Mouse (Mus musculus) megakaryocyte, adult 5-6 weeks (primary cell): ENCODE results near the gene Abl2. TPM values are rescaled to one million over a fixed set of nuclear protein-coding genes. Genes with fewer than 3 reads are reported as not detected.

Source experiments
- ATAC-seq: 2 replicates; pipeline ENCODE4 v1.8.0; 2016; ENCODE audit warnings: mild to moderate bottlenecking, inconsistent platforms; ENCODE audit not compliant: poor library complexity, severe bottlenecking
- total RNA-seq, 2 experiments: library from RNA; stranded (forward) in 1 of 2; stranded (reverse) in 1 of 2; fragments of 153-499, 151-499 nt in 1 of 2; fragments of 221-1000, 200-1000 nt in 1 of 2; gene quantifications; 2 replicates each; pipeline versions ENCODE4 v1.2.3 to v1.2.4; 2015 to 2017

The Abl2 gene
- total RNA-seq, 2 experiments from 2014 or later, result 4.2 to 8.0 TPM

DNA sequence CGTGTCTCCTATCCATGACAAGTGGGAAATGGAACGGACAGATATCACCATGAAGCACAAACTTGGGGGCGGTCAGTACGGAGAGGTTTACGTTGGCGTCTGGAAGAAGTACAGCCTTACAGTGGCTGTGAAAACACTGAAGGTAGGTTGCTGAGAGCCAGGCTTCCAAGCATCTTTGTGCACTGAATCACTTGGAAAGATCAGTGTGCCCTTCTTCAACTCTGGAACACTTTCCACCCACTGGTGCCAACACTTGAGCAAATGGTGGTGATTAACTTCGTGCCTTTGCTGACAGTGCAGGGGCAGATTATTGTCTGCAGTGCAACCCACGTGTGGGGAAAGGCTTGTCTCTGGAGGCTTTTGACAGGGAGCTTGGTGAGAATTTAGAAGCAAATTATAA is 71.4 kb downstream of the Abl2 start:
- no peak for ATAC-seq

DNA sequence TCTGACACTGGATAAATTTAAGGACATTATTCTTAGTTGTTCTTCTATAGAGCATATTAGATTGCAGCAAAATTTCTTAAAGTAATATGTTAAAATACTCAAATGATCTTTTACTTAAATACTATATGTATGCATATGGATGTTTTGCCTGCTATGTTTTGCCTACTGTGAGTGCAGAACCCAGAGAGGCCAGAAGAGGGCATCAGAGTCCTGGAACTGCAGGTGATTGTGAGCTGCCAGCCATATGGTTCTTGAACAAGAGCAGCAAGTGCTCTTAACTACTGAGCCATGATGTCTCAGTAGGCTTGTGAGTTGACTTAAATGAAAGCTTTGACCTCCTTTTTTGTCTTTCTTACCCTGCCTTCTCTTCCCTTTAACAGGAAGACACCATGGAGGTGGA is 72.4 kb downstream of the Abl2 start:
- ATAC-seq, result peak; percentile 54

DNA sequence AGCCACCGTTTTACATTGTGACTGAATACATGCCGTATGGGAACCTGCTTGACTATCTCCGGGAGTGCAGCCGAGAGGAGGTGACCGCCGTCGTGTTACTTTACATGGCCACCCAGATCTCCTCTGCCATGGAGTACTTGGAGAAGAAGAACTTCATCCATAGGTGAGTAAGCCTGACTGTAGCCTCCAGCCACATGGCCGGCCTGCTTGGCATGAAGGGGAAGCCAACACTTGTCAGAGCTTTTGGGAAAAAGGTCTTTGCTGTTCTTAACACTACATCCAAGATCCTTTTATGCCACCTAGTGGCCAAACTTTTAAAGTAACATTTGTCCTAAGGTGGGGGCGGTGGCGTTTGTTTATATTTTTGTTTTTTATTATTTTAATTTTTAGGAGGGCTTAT is 74.5 kb downstream of the Abl2 start:
- ATAC-seq, result peak; percentile 66

DNA sequence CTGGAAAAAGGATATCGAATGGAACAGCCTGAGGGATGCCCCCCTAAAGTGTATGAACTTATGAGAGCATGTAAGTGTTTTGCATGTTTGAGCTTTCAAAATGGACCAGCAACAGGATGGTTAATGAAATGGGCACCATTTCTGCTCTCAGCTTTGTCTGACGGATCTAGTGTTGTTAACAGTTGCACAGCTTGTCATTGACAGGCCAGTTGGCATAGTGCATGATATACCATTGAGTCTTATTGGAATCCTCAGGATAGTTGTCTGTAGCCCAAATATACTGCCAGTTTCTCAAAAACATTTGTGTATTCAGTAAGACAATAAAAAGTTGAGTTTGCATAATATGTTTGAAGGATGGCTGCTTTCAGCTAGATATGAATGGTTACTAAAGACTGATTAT is 76.6 kb downstream of the Abl2 start:
- ATAC-seq, result no peak

DNA sequence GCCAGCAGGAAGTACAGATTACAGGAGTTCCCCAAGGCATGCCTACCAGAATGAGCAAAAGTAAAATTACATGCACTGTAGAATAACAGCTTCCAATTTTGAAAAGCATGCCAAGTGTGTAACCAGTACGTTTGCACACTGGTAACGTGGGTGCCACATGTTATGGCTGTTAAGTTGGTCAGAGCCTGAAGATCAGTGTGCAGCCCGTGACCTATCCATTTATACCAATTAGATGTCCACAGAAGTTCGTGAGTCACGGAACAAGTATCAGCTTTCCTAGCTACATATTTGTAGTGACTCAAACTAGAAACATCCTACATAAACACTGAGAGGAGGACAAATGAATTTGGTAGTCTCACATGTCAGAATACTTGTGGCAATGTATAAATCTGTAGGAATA is 80.9 kb downstream of the Abl2 start:
- no peak for ATAC-seq

DNA sequence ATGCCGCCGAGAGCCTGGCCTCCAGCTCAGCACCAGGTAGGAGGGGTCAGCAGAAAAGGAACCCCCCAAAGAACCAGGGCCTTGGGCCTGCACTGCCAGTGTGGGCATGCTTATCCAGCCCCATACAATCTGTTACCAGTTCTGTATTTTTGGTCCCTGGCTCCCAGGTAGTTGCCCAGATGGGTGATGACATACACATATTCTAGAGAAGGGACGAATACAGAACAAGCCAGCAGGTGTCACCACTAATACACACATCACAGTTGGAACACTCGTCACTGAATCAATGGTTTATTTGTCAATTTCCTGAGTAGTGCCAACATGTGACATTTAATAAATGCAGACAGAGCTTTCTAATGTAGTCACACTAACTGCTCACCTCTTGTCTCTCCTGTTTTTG is 82.0 kb downstream of the Abl2 start:
- peak; percentile 61 for ATAC-seq

DNA sequence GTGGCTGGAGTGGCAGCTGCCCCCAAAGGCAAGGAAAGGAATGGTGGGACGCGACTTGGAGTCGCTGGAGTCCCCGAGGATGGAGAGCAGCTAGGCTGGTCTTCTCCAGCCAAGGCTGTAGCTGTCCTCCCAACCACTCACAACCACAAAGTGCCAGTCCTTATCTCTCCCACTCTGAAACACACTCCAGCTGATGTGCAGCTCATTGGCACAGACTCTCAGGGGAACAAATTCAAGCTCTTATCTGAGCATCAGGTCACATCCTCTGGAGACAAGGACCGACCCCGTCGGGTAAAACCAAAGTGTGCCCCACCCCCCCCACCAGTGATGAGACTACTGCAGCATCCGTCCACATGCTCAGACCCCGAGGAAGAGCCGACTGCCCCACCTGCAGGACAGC is 83.2 kb downstream of the Abl2 start:
- ATAC-seq, result no peak

DNA sequence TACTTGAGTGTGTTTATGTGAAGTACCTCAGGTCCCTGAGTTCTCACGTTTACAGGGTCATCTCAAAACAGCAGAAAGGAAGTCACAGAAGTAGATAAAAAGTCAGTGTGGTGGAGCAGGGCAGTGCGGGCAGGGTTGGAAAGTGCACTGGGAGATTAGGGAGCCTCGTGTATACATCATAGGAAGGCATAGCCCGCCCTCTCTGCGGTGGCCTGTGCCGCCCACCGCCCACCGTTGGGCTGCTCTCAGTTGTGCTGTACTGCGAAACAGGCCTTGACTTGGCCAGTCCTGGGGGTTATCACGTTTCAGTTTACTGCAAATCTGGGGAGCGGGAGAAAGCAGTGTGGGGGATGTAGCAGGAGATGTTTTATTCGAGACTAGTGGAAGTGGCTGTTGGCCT is 84.2 kb downstream of the Abl2 start:
- ATAC-seq, result no peak

DNA sequence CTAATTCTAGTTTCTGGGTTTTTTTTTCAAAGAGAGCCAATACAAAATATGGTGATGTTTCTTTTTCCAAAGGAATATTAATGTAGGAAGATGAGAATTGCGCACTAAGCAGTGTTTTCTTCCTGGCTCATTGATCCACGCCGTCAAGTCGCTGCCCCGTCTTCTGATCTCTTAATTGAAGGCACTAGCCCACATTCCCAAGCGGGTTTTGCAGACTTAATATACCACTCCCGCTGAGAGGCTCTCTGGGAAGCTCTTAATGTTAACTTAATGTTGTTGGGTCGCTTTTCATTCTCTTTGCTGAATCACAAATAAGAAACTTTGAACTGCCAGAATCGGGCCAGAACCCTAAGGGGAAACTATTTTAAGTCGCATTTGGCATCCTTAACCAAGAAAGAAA is 85.5 kb downstream of the Abl2 start:
- no peak for ATAC-seq

DNA sequence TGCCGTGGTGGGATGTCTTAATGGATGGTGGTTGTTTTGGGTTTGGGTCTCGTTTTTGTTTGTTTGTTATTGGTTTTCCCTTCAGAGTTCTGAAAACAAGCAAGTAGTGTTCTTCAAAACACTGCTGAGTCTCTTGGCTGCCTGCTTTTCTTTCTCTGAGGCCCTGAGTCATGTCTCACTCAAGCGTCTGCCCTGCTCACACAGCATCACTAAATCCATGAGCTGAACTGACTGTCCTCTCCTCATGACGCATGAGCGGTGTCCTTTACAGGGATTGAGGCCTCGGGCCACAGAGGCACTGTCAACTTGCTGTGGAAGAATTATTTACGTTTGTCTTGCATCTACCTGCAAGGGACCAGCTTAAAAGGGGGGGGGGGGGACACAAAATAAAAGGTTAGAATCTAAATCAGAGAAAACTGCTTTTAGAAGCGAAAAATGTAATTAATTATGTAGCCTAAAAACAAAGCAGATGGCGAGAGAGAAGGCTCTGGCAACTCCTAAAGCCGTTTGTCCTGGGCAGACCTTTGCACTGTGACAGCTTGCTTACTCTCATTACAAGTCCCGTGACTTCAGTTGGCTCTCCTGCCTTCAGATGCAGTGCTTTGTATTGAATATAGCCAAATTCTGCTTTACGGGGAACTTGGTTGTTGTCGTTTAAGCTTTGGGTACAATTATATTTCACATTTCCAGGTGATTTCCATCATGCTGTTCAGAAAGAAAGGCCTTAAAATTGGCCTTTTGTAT is 86.4 kb downstream of the Abl2 start:
- ATAC-seq, result no peak

DNA sequence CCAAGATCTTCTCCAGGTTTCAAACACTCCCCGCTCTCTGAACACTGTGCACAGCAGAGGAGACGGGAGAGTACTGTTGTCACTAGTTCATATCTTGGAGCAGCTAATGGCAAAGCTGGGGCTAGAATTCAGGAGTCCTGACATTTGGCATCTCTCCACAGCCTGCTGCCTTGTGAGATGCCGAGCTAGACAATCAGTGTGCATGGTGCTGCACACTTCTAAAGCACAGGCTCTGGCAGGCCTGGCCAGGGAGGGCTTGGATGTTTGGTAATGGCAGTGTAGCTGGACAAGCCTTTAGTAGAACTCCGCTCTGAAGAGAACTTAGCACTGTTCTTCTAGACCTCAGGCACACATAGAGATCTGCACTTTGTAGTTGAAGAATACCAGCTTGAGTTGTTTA is 87.4 kb downstream of the Abl2 start:
- no peak for ATAC-seq

DNA sequence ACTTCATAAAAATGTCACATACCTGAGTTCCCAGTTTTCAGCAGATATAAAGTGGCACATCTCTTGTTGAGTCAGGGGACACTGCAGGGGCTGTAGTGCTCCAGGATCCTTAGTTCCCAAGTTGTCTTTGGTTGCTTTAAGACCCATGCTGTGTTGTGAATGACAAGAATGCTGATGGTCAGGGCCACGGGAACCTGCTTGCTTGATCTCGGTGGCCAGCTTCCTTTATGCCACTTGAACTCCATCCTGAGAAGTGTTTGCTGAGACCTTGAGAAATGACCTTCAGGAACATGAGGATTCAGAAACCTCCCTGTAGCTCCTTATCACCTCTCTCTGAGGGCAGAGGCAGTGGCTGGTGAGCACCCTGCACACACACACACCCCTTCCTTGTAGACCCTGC is 90.1 kb downstream of the Abl2 start:
- ATAC-seq, result no peak

DNA sequence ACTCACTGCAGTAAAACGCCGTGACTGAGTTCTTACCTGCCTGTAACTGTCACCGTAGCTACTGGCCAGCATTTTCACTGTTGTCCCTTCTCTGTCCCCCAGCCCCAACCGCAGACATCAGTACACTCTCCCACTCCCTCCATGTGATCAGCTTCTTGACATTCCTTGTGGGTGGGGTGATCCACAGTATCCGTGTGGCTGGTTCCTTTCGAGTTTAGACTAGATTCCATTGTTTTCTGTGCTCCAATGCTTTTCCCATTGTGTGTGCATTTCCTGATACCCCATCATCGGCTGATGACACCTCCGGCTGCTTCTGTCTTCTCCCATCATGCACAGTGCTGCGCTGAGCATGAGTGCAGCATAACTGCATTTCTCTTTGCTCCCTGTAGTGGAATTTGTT is 92.0 kb downstream of the Abl2 start:
- ATAC-seq, result no peak

DNA sequence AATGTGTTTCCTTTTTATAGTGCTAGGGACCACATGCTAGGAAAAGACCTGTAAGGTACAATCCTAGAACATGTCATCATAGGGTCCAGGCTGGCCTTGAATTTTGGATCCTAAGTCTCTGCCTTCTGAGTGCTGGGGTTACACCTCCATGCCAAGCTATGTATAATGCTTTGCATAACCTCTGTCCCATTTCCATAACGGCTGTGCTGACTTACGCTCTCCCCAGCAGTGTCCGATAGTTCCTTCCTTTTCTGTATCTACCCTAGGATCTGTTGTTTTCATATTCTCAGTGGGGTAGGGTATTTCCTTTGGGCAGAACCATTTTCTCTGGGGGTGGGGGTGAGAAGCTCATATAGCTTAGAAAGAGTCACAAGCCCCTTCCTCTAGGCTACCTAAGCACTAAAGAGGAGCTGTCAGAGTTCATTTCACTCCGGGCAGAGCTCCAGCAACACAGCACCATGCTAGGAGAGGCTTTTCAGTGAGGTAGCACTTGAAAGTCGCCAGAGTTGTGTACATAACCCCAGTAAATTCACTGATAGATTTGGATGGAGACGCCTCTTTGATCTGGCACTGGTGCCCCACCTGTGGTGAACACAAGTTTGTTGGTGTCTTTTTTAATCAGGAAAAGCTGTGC is 93.7 kb downstream of the Abl2 start:
- ATAC-seq, result no peak

DNA sequence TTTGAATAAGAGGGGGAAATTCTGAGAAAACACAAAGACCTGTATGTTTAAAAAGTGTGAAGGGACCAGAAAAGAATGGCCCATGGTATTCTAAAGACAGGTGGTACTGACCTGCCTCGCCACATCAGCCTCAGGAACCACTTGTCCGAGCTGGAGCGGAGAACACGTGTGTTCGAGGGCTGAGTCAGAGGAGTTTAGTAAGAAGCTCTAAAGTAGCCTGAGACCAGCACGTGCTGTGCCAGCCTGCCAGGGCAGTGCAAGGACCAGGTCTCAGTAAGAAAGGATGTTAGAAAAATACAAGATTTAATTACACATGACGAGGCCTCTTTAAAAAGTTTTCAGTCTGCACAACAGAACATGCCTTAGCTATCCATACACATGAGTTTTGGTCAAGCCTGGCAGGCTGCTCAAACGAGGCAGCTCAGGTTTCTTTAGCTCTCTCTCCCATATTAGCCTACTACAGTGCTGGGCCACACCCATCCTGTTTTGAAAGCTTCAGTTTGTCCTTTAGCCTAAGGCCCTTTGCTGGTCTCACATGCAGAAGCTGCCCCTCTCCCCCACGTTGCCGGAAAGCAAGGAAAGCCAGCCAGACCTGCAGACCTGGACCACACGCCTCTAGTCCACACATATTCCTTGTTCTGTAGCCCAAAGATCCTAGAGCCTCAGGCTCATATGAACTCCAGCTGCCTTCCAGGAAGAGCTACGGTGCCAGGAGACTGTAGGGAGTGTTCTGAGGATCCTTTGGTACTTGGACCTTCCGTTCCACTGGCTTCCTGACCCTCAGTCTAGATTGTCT is 96.3 kb downstream of the Abl2 start:
- ATAC-seq, result 0 out of 2 replicates have a peak, but pooled peaks have one; percentile 16

DNA sequence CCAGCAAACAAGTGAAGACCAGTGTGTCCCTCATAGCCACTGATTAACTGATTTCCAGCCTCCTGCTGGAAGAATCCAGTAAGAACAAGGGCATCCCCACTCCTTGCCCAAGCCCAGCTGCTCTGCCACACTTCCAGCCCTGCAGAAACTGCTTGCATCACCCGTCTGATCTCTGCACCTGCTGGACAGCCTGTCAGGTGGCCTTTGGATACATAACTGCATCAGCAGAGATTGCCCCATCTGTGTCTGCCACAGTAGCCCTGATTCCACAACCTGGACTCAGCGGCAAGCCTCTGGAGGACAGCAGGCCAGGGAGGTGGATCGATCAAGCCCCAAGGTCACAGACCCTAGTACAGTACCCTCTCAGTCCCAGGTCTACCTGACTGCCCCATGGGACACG is 98.9 kb downstream of the Abl2 start:
- no peak for ATAC-seq

DNA sequence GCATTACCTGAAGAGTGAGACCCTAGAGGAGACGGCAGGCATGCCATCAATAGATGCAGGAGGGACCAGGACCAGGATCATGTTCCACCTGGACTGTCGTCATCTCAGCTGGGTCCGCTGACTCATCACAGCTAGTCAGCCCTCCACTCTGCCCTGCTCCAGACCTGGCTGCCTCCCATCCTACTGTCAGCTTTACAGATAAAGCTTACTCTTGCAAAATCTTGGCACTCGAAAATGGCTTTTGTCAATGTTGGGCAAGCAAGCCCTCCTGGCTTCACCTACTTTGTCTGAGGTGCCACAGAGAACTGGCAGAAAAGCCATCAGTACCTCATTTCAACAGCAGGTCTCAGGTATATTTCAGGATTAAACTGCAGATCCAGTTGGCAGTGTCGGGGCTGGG is 100.1 kb downstream of the Abl2 start:
- no peak for ATAC-seq

DNA sequence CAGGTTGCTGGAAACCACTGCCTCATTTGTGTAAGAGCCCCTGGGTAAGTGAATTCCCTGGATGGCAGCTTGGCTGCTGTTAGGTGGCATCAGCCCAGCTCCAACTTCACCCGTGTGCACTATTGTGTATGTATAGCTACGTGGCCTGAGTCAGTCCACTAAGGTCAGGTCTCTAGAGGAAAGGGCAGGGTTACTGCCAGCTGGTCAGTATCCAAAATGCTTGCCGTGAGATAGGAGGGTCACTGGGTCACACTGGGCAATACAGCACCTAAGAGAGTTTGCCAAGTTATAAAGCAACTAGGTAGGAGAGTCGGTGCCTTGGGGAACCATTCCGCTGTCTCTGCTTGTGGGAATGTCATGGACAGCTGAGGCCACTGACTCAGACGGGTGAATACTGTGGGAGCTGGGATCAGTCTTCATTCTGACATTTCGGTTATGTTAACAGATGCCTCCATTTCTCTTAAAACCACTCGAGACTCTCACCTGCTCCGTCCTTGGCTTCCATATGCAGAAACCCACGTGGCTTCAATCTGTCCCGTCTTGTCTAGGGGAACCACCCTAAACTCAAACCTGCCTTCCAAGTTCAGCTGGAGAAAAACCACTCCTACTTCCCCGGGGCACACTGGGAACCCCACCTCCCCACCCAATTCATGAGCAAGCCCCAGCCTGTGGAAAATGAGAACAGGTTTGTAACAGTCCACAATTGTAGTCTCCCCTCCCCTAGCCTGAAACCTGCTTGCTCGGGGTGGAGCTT is 101.5 kb downstream of the Abl2 start:
- peak; percentile 65 for ATAC-seq

DNA sequence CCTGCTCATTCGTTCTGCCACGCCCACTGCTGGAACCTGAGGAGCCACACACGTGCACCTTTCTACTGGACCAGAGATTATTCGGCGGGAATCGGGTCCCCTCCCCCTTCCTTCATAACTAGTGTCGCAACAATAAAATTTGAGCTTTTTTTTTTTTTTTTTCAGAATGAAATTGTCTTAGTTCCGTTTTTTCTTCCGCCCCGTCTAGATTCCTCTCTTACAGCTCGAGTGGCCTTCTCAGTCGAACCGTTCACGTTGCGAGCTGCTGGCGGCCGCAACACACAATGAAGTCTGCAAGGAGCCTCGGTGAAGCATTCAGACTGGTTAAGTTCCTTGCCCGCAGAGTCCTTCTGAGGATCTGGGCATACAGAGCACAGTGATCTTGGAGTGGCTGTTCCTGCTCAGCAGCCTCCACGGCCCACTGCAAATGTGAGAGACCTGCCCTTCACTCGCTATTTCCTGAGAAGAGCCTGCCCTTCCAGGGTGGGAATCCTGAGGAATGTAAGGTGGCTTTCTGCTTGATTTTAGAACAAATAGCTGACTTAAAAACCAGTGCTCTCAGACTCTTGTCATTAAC is 102.2 kb downstream of the Abl2 start:
- peak; percentile 57 for ATAC-seq

DNA sequence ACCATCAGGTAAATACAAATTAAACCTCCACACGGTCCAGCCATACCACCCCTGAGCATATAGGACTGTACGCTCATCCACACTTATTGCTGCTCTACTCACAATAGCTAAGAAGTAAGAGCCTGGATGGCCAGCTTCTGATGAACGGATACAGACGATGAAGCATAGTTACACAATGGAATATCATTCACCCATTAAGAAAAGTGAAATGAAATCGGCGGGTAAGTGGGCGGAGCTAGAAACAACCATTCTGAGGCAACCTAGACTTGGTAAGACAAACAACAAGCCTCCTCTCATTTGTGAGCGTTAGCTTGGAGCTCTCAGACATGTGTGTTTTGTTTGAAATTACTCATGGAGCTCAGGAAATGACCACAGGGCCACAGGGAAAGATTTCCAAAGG is 107.2 kb downstream of the Abl2 start:
- ATAC-seq, result no peak
